Mouse (Mus musculus) midbrain, embryonic 13.5 days (tissue): Measurements from ENCODE around the gene Fermt3. TPM values are rescaled to one million over a fixed set of nuclear protein-coding genes. Genes with fewer than 3 reads are reported as not detected.
A peak's percentile ranks its signal among the peaks of the same experiment; 100 is the strongest.
"Not testable (repeated sequence)": the region's sequence is repeated elsewhere in the genome, so short reads cannot be mapped to it uniquely, and the experiment has no call there.

Experiments
- ATAC-seq: fragments of 200-750 bp; cut with Nextera tagmentation; 2 replicates; pipeline ENCODE4 v1.8.0; 2017; ENCODE audit warnings: mild to moderate bottlenecking, moderate TSS enrichment, moderate library complexity
- H3K27ac ChIP-seq: fragments of 300-500 bp; sonication (generic); 2 replicates; pipeline ENCODE4 v1.5.1; 2015; ENCODE audit warnings: inconsistent platforms, mild to moderate bottlenecking, moderate library complexity
- H3K27me3 ChIP-seq: fragments of 300-500 bp; sonication (generic); 2 replicates; pipeline ENCODE4 v1.6.1; 2015; ENCODE audit warnings: mild to moderate bottlenecking, inconsistent platforms
- H3K36me3 ChIP-seq: fragments of 300-500 bp; sonication (generic); 2 replicates; pipeline ENCODE4 v1.6.1; 2015; ENCODE audit warnings: mild to moderate bottlenecking, inconsistent platforms
- H3K4me1 ChIP-seq: fragments of 300-500 bp; sonication (generic); replicated peaks from 2 replicates; pipeline ENCODE4 v1.6.1; 2015; ENCODE audit warnings: inconsistent platforms
- H3K4me2 ChIP-seq: fragments of 300-500 bp; sonication (generic); replicated peaks from 2 replicates; pipeline ENCODE4 v1.6.1; 2015; ENCODE audit warnings: moderate library complexity, mild to moderate bottlenecking, inconsistent platforms
- H3K4me3 ChIP-seq: fragments of 300-500 bp; sonication (generic); replicated peaks from 2 replicates; pipeline ENCODE4 v1.5.1; 2015; ENCODE audit warnings: mild to moderate bottlenecking, inconsistent platforms
- H3K9ac ChIP-seq: fragments of 300-500 bp; sonication (generic); replicated peaks from 2 replicates; pipeline ENCODE4 v1.6.1; 2015; ENCODE audit warnings: mild to moderate bottlenecking, inconsistent platforms
- H3K9me3 ChIP-seq: fragments of 300-500 bp; sonication (generic); 2 replicates; pipeline ENCODE4 v1.6.1; 2016; ENCODE audit warnings: mild to moderate bottlenecking, inconsistent platforms
- WGBS: fragments of 180-500 bp; shearing (Covaris S2); methylation state at CpG from one replicate; pipeline ENCODE4 v1.1.7; 2015; 5-methylcytosine and 5-hydroxymethylcytosine counted together
- polyA plus RNA-seq: library from polyadenylated mRNA; unstranded; fragments of >200 nt; fragmentation: Nextera tagmentation; extraction: Ambion mirVana; gene quantifications from 2 replicates; pipeline ENCODE4 v1.2.1, GENCODE M21; 2015

The Fermt3 gene
- polyA plus RNA-seq, 1 experiment from 2014 or later = 4.8 TPM

DNA sequence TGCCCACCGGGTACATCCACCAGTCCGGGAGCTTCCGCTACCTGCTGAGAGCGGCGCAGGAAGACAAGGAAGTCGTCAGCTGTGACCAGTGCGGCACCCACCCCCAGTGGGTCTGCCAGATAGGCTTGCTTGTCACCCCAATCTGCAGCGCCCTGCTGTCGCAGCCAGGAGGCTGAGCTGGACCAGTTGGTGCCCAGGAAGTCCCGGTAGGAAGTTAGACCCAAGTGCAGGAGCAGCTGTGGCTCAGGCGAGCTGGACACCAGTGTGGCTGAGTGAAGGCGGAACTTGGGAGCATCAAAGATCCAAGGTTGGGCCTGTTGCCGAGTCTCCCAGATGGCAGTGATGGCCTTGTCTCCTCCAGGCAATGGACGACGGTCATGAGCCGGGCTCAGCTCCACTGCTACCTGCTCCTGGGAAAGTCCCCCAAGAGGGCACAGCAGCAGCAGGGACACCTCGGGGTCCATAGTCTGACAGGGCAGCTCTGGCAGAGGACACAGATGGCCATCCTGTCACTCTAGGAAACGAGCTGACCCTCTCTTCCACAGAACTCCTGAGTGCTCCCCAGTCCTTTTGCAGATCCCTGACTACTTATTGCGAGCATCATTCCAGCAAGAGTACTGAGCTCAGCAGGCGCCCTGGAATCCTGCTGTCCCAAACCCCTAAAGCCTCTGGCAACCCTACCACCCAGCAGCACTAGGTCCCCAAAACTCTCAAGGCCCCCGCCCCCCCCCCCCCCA lies 23.8 kb downstream of the Fermt3 start:
- Histone ChIP-seq H3K27ac (no peak overlapping the region; the same call in 1 of the 2 replicates), H3K36me3 (peaks cover 25% of the 10 kb centered on the region), H3K27me3 (no peaks in the 10 kb centered on the region), H3K4me2 (peak overlapping the region; percentile 84), H3K9ac (peak overlapping the region; percentile 81), H3K4me3 (peak overlapping the region; percentile 66), H3K9me3 (no peaks in the 10 kb centered on the region), H3K4me1 (peaks cover 45% of the 10 kb centered on the region)
- WGBS = 52% methylated on average over 21 of the region's 21 CpGs
- no peak; the same call in 1 of the 2 replicates for ATAC-seq

DNA sequence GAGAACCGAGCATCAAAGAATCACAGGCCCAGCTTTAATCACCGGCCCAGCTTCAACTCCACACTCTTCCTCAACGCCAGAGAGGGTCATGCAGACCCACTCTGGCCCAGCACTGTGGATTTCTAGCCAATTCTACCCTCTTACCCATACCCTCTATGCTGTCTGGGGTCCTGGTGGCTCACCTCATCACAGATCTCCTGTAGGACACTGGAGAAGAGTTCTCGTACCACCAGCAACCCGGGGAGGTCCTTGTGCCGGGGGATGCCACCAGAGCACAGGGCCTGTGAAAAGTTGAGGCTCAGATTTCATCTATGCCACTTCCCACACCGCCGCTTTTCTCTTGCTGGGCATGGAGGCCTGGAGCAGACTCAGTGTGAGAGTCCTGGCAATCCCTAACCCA lies 24.8 kb downstream of the Fermt3 start:
- Histone ChIP-seq H3K27me3 (no peaks in the 10 kb centered on the region), H3K27ac (no peak overlapping the region), H3K36me3 (peaks cover 16% of the 10 kb centered on the region), H3K4me3 (no peak overlapping the region; the same call in 1 of the 2 replicates), H3K4me1 (peaks cover 45% of the 10 kb centered on the region), H3K4me2 (0 out of 2 replicates have a peak overlapping the region, but pooled peaks have one; percentile 3), H3K9me3 (no peaks in the 10 kb centered on the region), H3K9ac (peak overlapping the region; percentile 81; the same call in 1 of the 2 replicates)
- WGBS = 83% methylated on average over 8 of the region's 8 CpGs
- ATAC-seq = no peak

DNA sequence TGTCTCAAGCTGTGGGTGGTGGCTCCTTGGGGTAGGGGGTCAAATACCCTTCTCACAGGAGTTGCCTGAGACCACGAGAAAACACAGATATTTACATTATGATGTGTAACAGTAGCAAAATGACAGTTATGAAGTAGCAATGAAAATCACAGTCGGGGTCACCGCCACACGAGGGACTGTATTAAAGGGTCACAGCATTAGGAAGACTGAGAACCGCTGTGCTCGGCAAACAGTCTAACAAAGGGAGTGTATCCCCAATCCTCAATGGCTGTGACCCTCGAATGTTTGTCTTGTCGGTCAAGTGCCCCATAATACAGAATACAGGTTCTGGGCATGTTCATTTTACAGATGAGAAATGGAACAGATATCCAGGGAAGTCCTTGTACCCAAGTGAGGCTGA lies 25.3 kb downstream of the Fermt3 start:
- ATAC-seq = no peak
- Histone ChIP-seq H3K9ac (no peak overlapping the region), H3K4me2 (no peak overlapping the region), H3K27ac (no peak overlapping the region), H3K4me1 (peaks cover 45% of the 10 kb centered on the region), H3K36me3 (peaks cover 14% of the 10 kb centered on the region), H3K27me3 (no peaks in the 10 kb centered on the region), H3K4me3 (no peak overlapping the region), H3K9me3 (no peaks in the 10 kb centered on the region)
- WGBS = 88% methylated on average over 8 of the region's 8 CpGs

DNA sequence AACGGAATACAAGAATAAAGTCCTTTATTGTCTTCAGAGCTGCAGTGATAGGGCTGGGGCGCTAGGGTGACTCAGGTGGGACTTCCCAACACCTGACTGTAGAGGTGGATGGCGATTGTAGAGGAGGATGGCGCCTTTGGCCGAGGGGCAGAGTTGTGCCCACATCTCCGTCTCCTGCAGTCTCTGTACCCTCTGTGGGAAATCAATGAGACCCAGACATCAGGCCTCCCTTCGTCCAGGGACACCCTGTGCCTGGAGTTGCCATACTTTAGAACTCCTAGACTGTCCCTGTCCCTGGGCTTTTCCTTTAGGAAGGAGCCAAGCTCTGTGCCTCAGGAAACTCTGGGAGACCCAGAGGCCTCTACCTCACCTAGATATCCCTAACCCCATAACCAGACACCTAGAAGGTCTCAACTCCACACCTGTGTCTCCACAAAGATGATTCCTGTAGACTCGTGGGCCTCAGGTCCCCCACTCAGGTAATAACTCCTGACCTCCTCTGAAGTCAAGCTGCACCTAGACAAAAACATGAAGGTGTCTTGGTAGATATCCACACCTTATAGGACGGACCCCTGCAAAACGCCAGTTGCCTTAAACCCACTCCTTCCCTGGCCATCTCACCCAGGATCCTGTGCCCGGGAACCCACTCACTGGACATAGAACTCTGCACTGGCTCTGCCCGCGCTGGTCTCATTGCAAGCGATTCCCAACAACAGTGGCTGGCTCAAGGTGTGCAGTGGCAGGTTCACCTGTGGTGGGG lies 26.1 kb downstream of the Fermt3 start:
- peak overlapping the region; percentile 52 for H3K27ac ChIP-seq
- no peak; the same call in 1 of the 2 replicates for ATAC-seq
- WGBS = 65% methylated on average over 14 of the region's 14 CpGs

DNA sequence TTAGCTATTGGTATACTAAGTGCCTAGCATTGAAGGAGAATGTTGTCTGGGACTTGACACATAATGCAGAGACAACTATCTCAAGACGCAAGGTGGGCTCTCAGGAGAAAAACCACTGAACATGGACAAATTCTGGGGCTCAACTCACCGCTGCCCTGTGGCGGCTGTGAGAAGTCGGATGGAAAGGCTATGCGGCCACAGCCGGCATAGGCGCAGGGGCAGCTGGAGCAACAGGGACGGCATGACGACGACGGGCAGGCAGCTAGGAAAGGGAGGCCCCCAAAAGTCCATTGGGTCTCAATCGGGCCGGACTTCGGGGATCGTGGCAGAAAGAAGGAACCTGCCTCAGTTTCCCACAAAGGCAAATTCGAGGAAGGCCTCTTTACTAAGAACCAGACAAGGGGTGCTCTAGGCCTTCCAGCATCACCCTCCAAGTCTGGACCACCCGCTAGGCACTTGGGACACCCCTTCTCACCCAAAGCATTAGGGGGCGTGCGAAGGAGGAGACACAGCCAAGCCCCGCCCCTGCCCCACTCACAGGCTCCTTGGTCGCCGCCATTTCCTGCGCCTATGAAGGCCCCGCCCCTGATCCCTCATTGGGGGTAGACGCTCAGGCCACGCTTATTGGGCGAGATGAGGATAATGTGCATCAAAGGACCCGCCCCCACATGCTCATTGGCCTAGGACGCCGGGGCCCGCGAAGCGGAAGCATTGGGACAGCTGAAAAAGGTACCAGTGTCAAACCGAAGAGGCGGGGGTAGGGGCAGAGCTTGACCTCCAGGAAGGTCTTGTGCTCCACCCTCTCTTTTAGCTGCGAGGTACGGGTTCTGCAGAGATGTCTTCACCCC lies 27.0 kb downstream of the Fermt3 start, which contains the start of gene Dnajc4:
Gene Dnajc4 (minus strand): TSS at position 562 of the 848 bp plus-strand sequence.
- Histone ChIP-seq H3K4me1 (peaks cover 50% of the 10 kb centered on the region), H3K9me3 (no peaks in the 10 kb centered on the region), H3K4me2 (peak within 1 kb of the TSS; percentile 89), H3K4me3 (peak within 1 kb of the TSS; percentile 53), H3K36me3 (0 out of 2 replicates have a peak, but pooled peaks cover 3% of the 10 kb centered on the region), H3K9ac (peak within 1 kb of the TSS; percentile 74), H3K27ac (peak within 1 kb of the TSS; percentile 52), H3K27me3 (no peaks in the 10 kb centered on the region)
- peak; percentile 94 for ATAC-seq
- WGBS = 2% methylated on average over 37 of the region's 37 CpGs

More for the DNA sequence above, 26.1 kb downstream of the Fermt3 start:
- H3K4me2 ChIP-seq = peak overlapping the region; percentile 89
- peaks cover 47% of the 10 kb centered on the region for H3K4me1 ChIP-seq
- no peaks in the 10 kb centered on the region for H3K27me3 ChIP-seq
- peak overlapping the region; percentile 72 for H3K9ac ChIP-seq
- peaks cover 6% of the 10 kb centered on the region; the same call in 1 of the 2 replicates for H3K36me3 ChIP-seq
- peak overlapping the region; percentile 53 for H3K4me3 ChIP-seq
- H3K9me3 ChIP-seq = no peaks in the 10 kb centered on the region

DNA sequence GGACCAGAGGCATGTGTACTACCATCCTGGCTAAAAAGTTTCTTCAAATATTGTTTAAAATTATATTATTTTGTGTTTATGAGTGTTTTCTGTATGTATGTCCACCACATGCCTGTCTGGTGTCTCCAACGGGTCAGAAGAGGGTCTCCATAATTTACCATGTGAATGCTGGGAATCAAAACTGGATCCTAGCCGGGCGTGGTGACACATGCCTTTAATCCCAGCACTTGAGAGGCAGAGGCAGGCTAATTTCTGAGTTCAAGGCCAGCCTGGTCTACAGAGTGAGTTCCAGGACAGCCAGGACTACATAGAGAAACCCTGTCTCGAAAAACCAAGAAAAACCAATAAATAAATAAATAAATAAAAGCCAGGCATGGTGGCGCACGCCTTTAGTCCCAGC lies 28.1 kb downstream of the Fermt3 start:
- 95% methylated on average over 6 of the region's 6 CpGs for WGBS
- H3K4me2 ChIP-seq, H3K36me3 ChIP-seq, ATAC-seq, H3K9me3 ChIP-seq, H3K27ac ChIP-seq, H3K9ac ChIP-seq, H3K27me3 ChIP-seq, H3K4me3 ChIP-seq: not testable (repeated sequence)
- H3K4me1 ChIP-seq = peaks cover 50% of the 10 kb centered on the region

DNA sequence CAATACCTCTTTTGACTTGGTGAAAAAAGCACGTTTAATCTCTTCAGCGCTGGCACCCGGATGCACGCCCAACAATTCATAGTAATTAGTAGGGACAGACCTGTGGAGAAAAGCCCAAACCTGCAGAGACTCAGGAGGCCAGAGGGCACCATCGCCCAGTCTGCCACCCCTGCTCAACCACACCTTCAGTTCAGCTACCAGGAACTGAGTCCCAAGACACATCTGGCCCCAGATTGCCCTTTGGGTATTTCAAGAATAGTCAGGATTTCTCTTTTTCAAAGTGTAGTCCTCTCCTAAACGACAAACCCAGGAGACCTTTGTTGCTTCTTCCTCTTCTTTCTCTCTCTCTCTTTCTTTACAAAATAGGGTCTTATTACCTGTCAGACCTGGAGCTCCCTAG lies 28.6 kb downstream of the Fermt3 start:
- no peak overlapping the region for H3K27ac ChIP-seq
- H3K9ac ChIP-seq = no peak overlapping the region
- H3K4me1 ChIP-seq = peaks cover 51% of the 10 kb centered on the region
- H3K36me3 ChIP-seq = peaks cover 5% of the 10 kb centered on the region; the same call in 1 of the 2 replicates
- no peak overlapping the region for H3K4me3 ChIP-seq
- no peak for ATAC-seq
- 93% methylated on average over 6 of the region's 6 CpGs for WGBS
- no peak overlapping the region for H3K4me2 ChIP-seq
- H3K27me3 ChIP-seq = no peaks in the 10 kb centered on the region
- no peaks in the 10 kb centered on the region for H3K9me3 ChIP-seq

GRCm38 (mm10) chr19:6989251-6989650 lies 30.0 kb downstream of the Fermt3 start:
- H3K9me3 ChIP-seq = no peaks in the 10 kb centered on the region
- WGBS = 87% methylated on average over 8 of the region's 8 CpGs
- H3K27ac ChIP-seq = no peak overlapping the region
- no peak overlapping the region for H3K9ac ChIP-seq
- no peaks in the 10 kb centered on the region for H3K27me3 ChIP-seq
- peaks cover 37% of the 10 kb centered on the region for H3K4me1 ChIP-seq
- ATAC-seq = no peak
- no peak overlapping the region for H3K4me3 ChIP-seq
- peaks cover 16% of the 10 kb centered on the region for H3K36me3 ChIP-seq
- no peak overlapping the region for H3K4me2 ChIP-seq

DNA sequence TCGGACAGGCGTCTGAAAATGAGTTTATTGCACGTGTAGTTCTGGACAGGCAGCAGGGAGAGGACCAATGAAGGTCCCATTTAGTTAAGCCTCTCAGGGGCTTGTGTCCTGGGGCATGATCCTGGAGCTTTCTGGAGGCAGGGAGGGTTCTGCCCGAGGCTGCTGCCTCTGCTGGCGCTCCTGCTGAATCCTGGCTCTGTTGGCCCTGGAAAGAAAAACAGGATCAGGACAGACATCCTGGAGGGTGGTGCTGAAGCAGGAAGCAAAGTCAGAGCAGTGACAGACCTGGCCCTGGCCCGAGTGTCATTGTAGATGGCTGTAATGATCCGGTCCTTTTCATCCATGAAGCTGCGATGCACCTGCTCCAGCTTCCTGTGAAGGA lies 31.4 kb downstream of the Fermt3 start:
- Histone ChIP-seq H3K9ac (peak overlapping the region; percentile 90), H3K4me2 (peak overlapping the region; percentile 93), H3K27me3 (no peaks in the 10 kb centered on the region), H3K36me3 (peaks cover 20% of the 10 kb centered on the region), H3K27ac (peak overlapping the region; percentile 73), H3K9me3 (no peaks in the 10 kb centered on the region), H3K4me3 (peak overlapping the region; percentile 81), H3K4me1 (peaks cover 30% of the 10 kb centered on the region)
- 9% methylated on average over 8 of the region's 8 CpGs for WGBS
- no peak for ATAC-seq

GRCm38 (mm10) chr19:6987061-6987903 lies 32.0 kb downstream of the Fermt3 start, which contains the start of gene Vegfb:
Gene Vegfb (minus strand): TSS chr19:6987651.
- peaks cover 26% of the 10 kb centered on the region for H3K36me3 ChIP-seq
- H3K9me3 ChIP-seq = no peaks in the 10 kb centered on the region
- no peaks in the 10 kb centered on the region for H3K27me3 ChIP-seq
- peak within 1 kb of the TSS; percentile 93 for H3K4me2 ChIP-seq
- peak; percentile 67 for ATAC-seq
- H3K9ac ChIP-seq = peak within 1 kb of the TSS; percentile 90
- 1% methylated on average over 43 of the region's 85 CpGs for WGBS
- H3K4me1 ChIP-seq = peaks cover 27% of the 10 kb centered on the region
- peak within 1 kb of the TSS; percentile 81 for H3K4me3 ChIP-seq
- H3K27ac ChIP-seq = peak within 1 kb of the TSS; percentile 73
